Mouse (Mus musculus): ENCODE results near the gene Uqcrc1.

GRCm38 (mm10) chr9:108998287-108999166 lies 62.1 kb downstream of the Uqcrc1 start:
- TF ChIP-seq GATA1 (IDR thresholded peaks at IDR 0.05; ENCODE audit: borderline replicate concordance, low read length) (no peak), CTCF (IDR thresholded peaks at IDR 0.05; ENCODE audit: low read depth, low read length) (no peak)

All from G1E (cell line).